Mouse (Mus musculus) stomach, embryonic 16.5 days (tissue): Measurements from ENCODE around the gene Ccdc146. TPM values are rescaled to one million over a fixed set of nuclear protein-coding genes. Genes with fewer than 3 reads are reported as not detected.

Source experiments
- ATAC-seq: fragments of 200-750 bp; cut with Nextera tagmentation; 2 replicates; pipeline ENCODE4 v1.8.0; 2017; ENCODE audit warnings: moderate number of reproducible peaks, moderate TSS enrichment; ENCODE audit not compliant: insufficient read depth, low FRiP score
- H3K27ac ChIP-seq: fragments of 300-500 bp; sonication (generic); 2 replicates; pipeline ENCODE4 v1.5.1; 2014; ENCODE audit warnings: low read length
- H3K27me3 ChIP-seq: fragments of 300-500 bp; sonication (generic); 2 replicates; pipeline ENCODE4 v1.6.1; 2014; ENCODE audit warnings: low read length, control low read depth, mixed read lengths; ENCODE audit not compliant: control insufficient read depth, insufficient read depth
- H3K36me3 ChIP-seq: fragments of 300-500 bp; sonication (generic); 2 replicates; pipeline ENCODE4 v1.6.1; 2014; ENCODE audit warnings: low read length; ENCODE audit not compliant: control insufficient read depth, insufficient read depth
- H3K4me1 ChIP-seq: fragments of 300-500 bp; sonication (generic); 2 replicates; pipeline ENCODE4 v1.6.1; 2014; ENCODE audit warnings: low read length, control low read depth, mixed read lengths; ENCODE audit not compliant: control insufficient read depth, insufficient read depth
- H3K4me2 ChIP-seq: fragments of 300-500 bp; sonication (generic); 2 replicates; pipeline ENCODE4 v1.6.1; 2014; ENCODE audit warnings: low read depth, low read length, mixed read lengths
- H3K4me3 ChIP-seq: fragments of 300-500 bp; sonication (generic); replicated peaks from 2 replicates; pipeline ENCODE4 v1.5.1; 2014; ENCODE audit warnings: mild to moderate bottlenecking, low read length
- H3K9ac ChIP-seq: fragments of 300-500 bp; sonication (generic); 2 replicates; pipeline ENCODE4 v1.6.1; 2014; ENCODE audit warnings: low read length
- H3K9me3 ChIP-seq: fragments of 300-500 bp; sonication (generic); replicated peaks from 2 replicates; pipeline ENCODE4 v1.6.1; 2016; ENCODE audit warnings: low read length, control low read depth; ENCODE audit not compliant: control insufficient read depth
- WGBS: fragments of 180-500 bp; shearing (Covaris S2); extraction: QIAGEN DNeasy Blood & Tissue Kit; methylation state at CpG from one replicate; pipeline ENCODE4 v1.1.7; 2014; 5-methylcytosine and 5-hydroxymethylcytosine counted together
- polyA plus RNA-seq: library from polyadenylated mRNA; unstranded; fragments of >200 nt; fragmentation: Nextera tagmentation; extraction: Ambion mirVana; gene quantifications from 2 replicates; pipeline ENCODE4 v1.2.1, GENCODE M21; 2015

The Ccdc146 gene
- polyA plus RNA-seq, 1 experiment from 2014 or later: 0.72 TPM

DNA sequence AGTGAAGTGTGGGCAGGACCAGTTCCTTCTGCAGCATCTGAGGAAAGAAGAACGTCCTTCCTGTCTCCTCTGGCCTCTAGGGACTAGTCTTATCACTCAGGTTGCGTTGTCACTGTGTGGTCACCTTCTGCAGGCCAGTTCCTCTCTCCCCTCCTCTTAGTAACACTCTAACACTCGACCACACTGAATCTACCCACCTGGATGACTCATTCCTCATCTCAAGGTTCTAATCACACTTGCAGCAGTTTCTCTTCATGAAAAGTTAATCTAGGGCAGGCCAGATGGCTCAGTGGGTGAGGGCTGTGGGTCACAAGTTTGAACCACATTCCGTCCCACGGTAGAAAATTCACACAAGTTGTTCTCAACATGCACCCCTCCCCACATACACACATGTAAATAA is 175.6 kb downstream of the Ccdc146 start:
- H3K9ac ChIP-seq: no peak overlapping the region
- H3K9me3 ChIP-seq: 0 out of 2 replicates have a peak, but pooled peaks cover 3% of the 10 kb centered on the region
- no peaks in the 10 kb centered on the region for H3K36me3 ChIP-seq
- no peak for ATAC-seq
- H3K4me3 ChIP-seq: no peak overlapping the region
- WGBS: 61% methylated on average over 5 of the region's 5 CpGs
- no peaks in the 10 kb centered on the region for H3K4me1 ChIP-seq
- no peak overlapping the region for H3K27ac ChIP-seq
- H3K4me2 ChIP-seq: no peak overlapping the region
- no peaks in the 10 kb centered on the region for H3K27me3 ChIP-seq

DNA sequence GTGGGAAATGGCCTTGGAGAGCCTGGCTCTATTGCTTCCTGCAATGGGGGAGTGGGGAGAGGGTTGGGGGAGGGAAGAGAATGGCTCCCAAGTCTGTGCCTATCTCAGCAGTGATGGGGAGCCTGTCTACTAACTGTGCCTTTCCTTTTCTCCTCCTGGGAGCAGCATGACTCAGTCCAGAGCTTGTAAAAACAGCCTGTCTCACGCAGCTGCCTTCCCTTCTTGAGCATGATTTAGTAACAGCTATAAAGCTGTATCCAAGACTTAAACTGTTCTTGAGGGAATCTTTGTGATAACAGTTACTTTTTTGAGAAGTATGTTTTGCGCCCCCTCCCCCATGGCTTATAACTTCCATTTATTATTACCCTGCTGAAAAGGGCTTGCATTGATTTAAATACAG is 176.6 kb downstream of the Ccdc146 start:
- no peak overlapping the region for H3K9ac ChIP-seq
- WGBS: 59% methylated on average over 2 of the region's 2 CpGs
- 0 out of 2 replicates have a peak, but pooled peaks cover 3% of the 10 kb centered on the region for H3K9me3 ChIP-seq
- no peaks in the 10 kb centered on the region for H3K4me1 ChIP-seq
- no peak overlapping the region for H3K4me3 ChIP-seq
- no peaks in the 10 kb centered on the region for H3K36me3 ChIP-seq
- H3K27ac ChIP-seq: no peak overlapping the region
- H3K27me3 ChIP-seq: no peaks in the 10 kb centered on the region
- ATAC-seq: no peak
- no peak overlapping the region for H3K4me2 ChIP-seq

DNA sequence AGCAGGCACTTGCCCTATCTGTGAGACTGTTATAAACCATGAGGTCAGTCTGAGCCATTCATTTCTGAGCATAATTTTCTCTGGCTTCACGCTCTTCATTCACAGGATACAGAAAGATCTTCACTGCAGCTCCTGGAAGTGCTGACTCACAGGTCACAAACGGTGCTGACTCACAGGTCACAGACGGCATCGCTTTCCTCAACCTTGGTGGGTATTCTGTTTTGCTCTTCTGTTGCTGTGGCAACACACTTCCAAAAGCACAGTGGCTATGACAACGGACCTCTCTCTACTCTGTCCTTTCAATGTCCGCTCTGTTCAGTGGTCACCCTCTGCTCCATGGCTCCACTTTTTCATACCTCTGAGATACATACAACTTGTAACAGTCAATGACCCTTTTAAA is 177.7 kb downstream of the Ccdc146 start:
- no peaks in the 10 kb centered on the region for H3K4me1 ChIP-seq
- WGBS: 76% methylated on average over 6 of the region's 6 CpGs
- H3K27me3 ChIP-seq: no peaks in the 10 kb centered on the region
- H3K9me3 ChIP-seq: 0 out of 2 replicates have a peak, but pooled peaks cover 3% of the 10 kb centered on the region
- no peak overlapping the region for H3K4me2 ChIP-seq
- no peak overlapping the region for H3K9ac ChIP-seq
- no peaks in the 10 kb centered on the region for H3K36me3 ChIP-seq
- ATAC-seq: no peak
- no peak overlapping the region for H3K4me3 ChIP-seq
- H3K27ac ChIP-seq: no peak overlapping the region

DNA sequence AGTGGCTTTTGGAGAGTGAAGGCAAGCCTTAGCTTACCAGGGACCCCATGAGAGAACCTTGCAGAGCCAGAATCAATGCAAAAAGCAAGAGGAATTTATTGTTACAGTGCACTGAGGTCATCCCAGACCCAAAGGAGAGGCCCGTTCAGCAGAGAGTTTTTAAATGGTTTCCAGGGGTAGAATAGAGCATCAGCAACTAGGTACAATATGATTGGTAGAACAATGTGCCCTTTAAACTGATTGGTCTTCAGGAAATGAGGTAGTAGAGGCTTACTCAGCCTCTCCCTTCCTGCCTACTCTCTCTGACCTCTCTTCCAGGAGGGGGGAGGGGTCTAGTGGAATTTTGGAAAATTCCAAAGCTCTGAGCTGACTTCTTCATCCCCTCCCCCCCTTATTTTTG is 179.2 kb downstream of the Ccdc146 start:
- H3K4me2 ChIP-seq: no peak overlapping the region
- 70% methylated on average over 1 of the region's 1 CpGs for WGBS
- no peak overlapping the region for H3K4me3 ChIP-seq
- no peaks in the 10 kb centered on the region for H3K27me3 ChIP-seq
- no peak for ATAC-seq
- H3K9me3 ChIP-seq: 0 out of 2 replicates have a peak, but pooled peaks cover 3% of the 10 kb centered on the region
- no peak overlapping the region for H3K9ac ChIP-seq
- H3K4me1 ChIP-seq: no peaks in the 10 kb centered on the region
- no peaks in the 10 kb centered on the region for H3K36me3 ChIP-seq
- H3K27ac ChIP-seq: no peak overlapping the region

DNA sequence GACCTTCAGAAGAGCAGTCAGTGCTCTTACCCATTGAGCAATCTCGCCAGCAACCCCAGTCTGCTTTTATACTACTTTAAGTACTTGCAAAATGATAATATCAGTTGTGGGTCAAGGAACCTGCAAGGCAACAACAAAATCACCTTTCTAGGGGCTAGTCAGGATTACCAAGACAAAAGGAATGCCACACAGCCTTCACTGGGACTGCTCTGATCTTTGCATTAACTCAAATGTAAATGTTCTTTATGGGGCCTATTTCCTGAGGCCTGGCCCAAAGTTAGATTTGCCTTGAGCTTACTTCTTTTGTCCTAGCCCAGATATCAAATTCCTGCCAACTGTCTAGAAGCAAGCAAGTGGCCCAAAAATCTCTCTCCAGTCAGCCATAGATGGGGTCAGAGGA is 179.9 kb downstream of the Ccdc146 start:
- ATAC-seq: no peak
- 83% methylated on average over 1 of the region's 1 CpGs for WGBS
- H3K27me3 ChIP-seq: no peaks in the 10 kb centered on the region
- H3K4me1 ChIP-seq: no peaks in the 10 kb centered on the region
- no peaks in the 10 kb centered on the region for H3K36me3 ChIP-seq
- H3K9me3 ChIP-seq: 0 out of 2 replicates have a peak, but pooled peaks cover 3% of the 10 kb centered on the region
- H3K27ac ChIP-seq: no peak overlapping the region
- no peak overlapping the region for H3K4me3 ChIP-seq
- no peak overlapping the region for H3K4me2 ChIP-seq
- no peak overlapping the region for H3K9ac ChIP-seq

Other genes starting within 250 kb of the Ccdc146 start
- gene Gsap, start 238.4 kb downstream of the Ccdc146 start, polyA plus RNA-seq: 2.6 and 2.9 TPM in 2 replicates
- 15.9 and 17.2 TPM in 2 replicates for gene Fgl2, start 52.0 kb downstream of the Ccdc146 start, polyA plus RNA-seq
- gene Fam185a, start 281 bp upstream of the Ccdc146 start, polyA plus RNA-seq: 6.5 and 6.8 TPM in 2 replicates
- 68.7 and 74.7 TPM in 2 replicates for gene Lrrc17, start 118.9 kb upstream of the Ccdc146 start, polyA plus RNA-seq
- 0.31 and 0.42 TPM in 2 replicates for gene Fbxl13, start 221.0 kb upstream of the Ccdc146 start, polyA plus RNA-seq
- 32.8 and 34.2 TPM in 2 replicates for gene Armc10, start 221.1 kb upstream of the Ccdc146 start, polyA plus RNA-seq